Mouse (Mus musculus): Measurements from ENCODE around the gene Mrpl48. TPM values are rescaled to one million over a fixed set of nuclear protein-coding genes. Genes with fewer than 3 reads are reported as not detected.
A peak's percentile ranks its signal among the peaks of the same experiment; 100 is the strongest.

Gene Mrpl48
- total RNA-seq, 2 experiments from 2014 or later = 48.5 to 55.5 TPM

- intact Hi-C loops (cut with DNase I) = loop anchor here (10.0 kb wide), 1 partner anchor 55 kb away; the partner anchor contains the start of genes Mrpl48 and Rab6a
- no peak for DNase-seq (ENCODE audit: extremely low spot score in 1 of 2, low spot score in 2 of 2)
Observed at GRCm38 (mm10) chr7:100549796-100550195, 58.3 kb downstream of the Mrpl48 start.

- intact Hi-C loops (cut with DNase I) = no loop called here
- DNase-seq (ENCODE audit: extremely low spot score in 1 of 2, low spot score in 2 of 2) = no peak
Observed at GRCm38 (mm10) chr7:100547631-100548030, 60.5 kb downstream of the Mrpl48 start.

GRCm38 (mm10) chr7:100544437-100544836, 63.7 kb downstream of the Mrpl48 start:
- intact Hi-C loops (cut with DNase I) = no loop called here
- no peak for DNase-seq (ENCODE audit: extremely low spot score in 1 of 2, low spot score in 2 of 2)

- intact Hi-C loops (cut with DNase I) = loop anchor here (10.0 kb wide), 1 partner anchor 45 kb away; no protein-coding TSS in a partner anchor
- no peak for DNase-seq (ENCODE audit: extremely low spot score in 1 of 2, low spot score in 2 of 2)
Observed at GRCm38 (mm10) chr7:100539516-100539915, 68.6 kb downstream of the Mrpl48 start.

GRCm38 (mm10) chr7:100537519-100537902, 70.6 kb downstream of the Mrpl48 start:
- DNase-seq (ENCODE audit: extremely low spot score in 1 of 2, low spot score in 2 of 2) = no peak
- intact Hi-C loops (cut with DNase I) = loop anchor here (10.0 kb wide), 1 partner anchor 47 kb away; no protein-coding TSS in a partner anchor

- peak; percentile 87 to 93 for DNase-seq (ENCODE audit: extremely low spot score in 1 of 2, low spot score in 2 of 2)
- intact Hi-C loops (cut with DNase I) = loop anchor here (10.0 kb wide), 1 partner anchor 48 kb away; no protein-coding TSS in a partner anchor
Observed at GRCm38 (mm10) chr7:100536804-100537518, 71.1 kb downstream of the Mrpl48 start, which contains the start of gene Coa4. TSS of gene Coa4 (plus strand) at chr7:100537071.

- no peak for DNase-seq (ENCODE audit: extremely low spot score in 1 of 2, low spot score in 2 of 2)
- intact Hi-C loops (cut with DNase I) = loop anchor here (10.0 kb wide), 1 partner anchor 49 kb away; no protein-coding TSS in a partner anchor
Observed at GRCm38 (mm10) chr7:100535831-100536230, 72.3 kb downstream of the Mrpl48 start.

- intact Hi-C loops (cut with DNase I) = loop anchor here (10.0 kb wide), 1 partner anchor 51 kb away; no protein-coding TSS in a partner anchor
- DNase-seq (ENCODE audit: extremely low spot score in 1 of 2, low spot score in 2 of 2) = no peak
Observed at GRCm38 (mm10) chr7:100534216-100534615, 73.9 kb downstream of the Mrpl48 start.

GRCm38 (mm10) chr7:100533503-100533902, 74.6 kb downstream of the Mrpl48 start:
- intact Hi-C loops (cut with DNase I) = loop anchor here (10.0 kb wide), 1 partner anchor 51 kb away; no protein-coding TSS in a partner anchor

GRCm38 (mm10) chr7:100530766-100531165, 77.3 kb downstream of the Mrpl48 start:
- intact Hi-C loops (cut with DNase I) = loop anchor here (10.0 kb wide), 1 partner anchor 54 kb away; no protein-coding TSS in a partner anchor
- no peak for DNase-seq (ENCODE audit: extremely low spot score in 1 of 2, low spot score in 2 of 2)

More at GRCm38 (mm10) chr7:100533503-100533902, 74.6 kb downstream of the Mrpl48 start:
- DNase-seq (ENCODE audit: extremely low spot score in 1 of 2, low spot score in 2 of 2) = no peak

- intact Hi-C loops (cut with DNase I) = loop anchor here (5.0 to 10.0 kb wide), 2 partner anchors 158 to 340 kb away; partner anchors contain the start of gene Relt
- DNase-seq (ENCODE audit: extremely low spot score in 1 of 2, low spot score in 2 of 2) = no peak
Observed at GRCm38 (mm10) chr7:100524669-100525068, 83.4 kb downstream of the Mrpl48 start.

GRCm38 (mm10) chr7:100522222-100522621, 85.9 kb downstream of the Mrpl48 start:
- no peak for DNase-seq (ENCODE audit: extremely low spot score in 1 of 2, low spot score in 2 of 2)
- intact Hi-C loops (cut with DNase I) = loop anchor here (5.0 to 10.0 kb wide), 2 partner anchors 160 to 343 kb away; partner anchors contain the start of gene Relt

- peak; percentile 64 to 82 for DNase-seq (ENCODE audit: extremely low spot score in 1 of 2, low spot score in 2 of 2)
- intact Hi-C loops (cut with DNase I) = loop anchor here (5.0 to 10.0 kb wide), 2 partner anchors 162 to 344 kb away; partner anchors contain the start of gene Relt
Observed at GRCm38 (mm10) chr7:100520663-100521285, 87.3 kb downstream of the Mrpl48 start.

GRCm38 (mm10) chr7:100520204-100520603, 87.9 kb downstream of the Mrpl48 start:
- no peak for DNase-seq (ENCODE audit: extremely low spot score in 1 of 2, low spot score in 2 of 2)
- intact Hi-C loops (cut with DNase I) = loop anchor here (5.0 to 10.0 kb wide), 2 partner anchors 162 to 345 kb away; partner anchors contain the start of gene Relt

GRCm38 (mm10) chr7:100514573-100514972, 93.5 kb downstream of the Mrpl48 start, which contains the start of gene Dnajb13:
TSS of gene Dnajb13 (minus strand) at chr7:100514960.
- no peak for DNase-seq (ENCODE audit: extremely low spot score in 1 of 2, low spot score in 2 of 2)
- intact Hi-C loops (cut with DNase I) = no loop called here

GRCm38 (mm10) chr7:100511602-100512001, 96.5 kb downstream of the Mrpl48 start:
- no peak for DNase-seq (ENCODE audit: extremely low spot score in 1 of 2, low spot score in 2 of 2)
- intact Hi-C loops (cut with DNase I) = no loop called here

- intact Hi-C loops (cut with DNase I) = no loop called here
- DNase-seq (ENCODE audit: extremely low spot score in 1 of 2, low spot score in 2 of 2) = no peak
Observed at GRCm38 (mm10) chr7:100508670-100509069, 99.4 kb downstream of the Mrpl48 start.

GRCm38 (mm10) chr7:100506494-100506893, 101.6 kb downstream of the Mrpl48 start:
- no peak for DNase-seq (ENCODE audit: extremely low spot score in 1 of 2, low spot score in 2 of 2)
- intact Hi-C loops (cut with DNase I) = no loop called here

Data from left cerebral cortex, postnatal 10 days (tissue).